Mouse (Mus musculus) heart, adult 18-20 months (tissue): ENCODE results near the gene Cdon. TPM values are rescaled to one million over a fixed set of nuclear protein-coding genes. Genes with fewer than 3 reads are reported as not detected.
"Not testable (repeated sequence)": the region's sequence is repeated elsewhere in the genome, so short reads cannot be mapped to it uniquely, and the experiment has no call there.

ENCODE experiments used
- DNase-seq, 2 experiments: peaks; one replicate each; pipeline ENCODE4 v3.0.0; 2021 to 2022; ENCODE audit warnings: mixed read lengths in 1 of 2
- long read RNA-seq, 2 experiments: library from polyadenylated mRNA; stranded (forward); transcript quantifications; one replicate each; pipeline ENCODE4 v2.0.0; 2021
- total RNA-seq, 2 experiments: library from RNA; stranded (reverse); gene quantifications; 2 replicates each; pipeline ENCODE4 v1.2.3; 2021

The Cdon gene
- total RNA-seq = 1 to 10 TPM; 9.0 to 9.2 TPM
- long read RNA-seq, experiment 1, partial matches to known transcripts = 0 of 2 reads
- long read RNA-seq, experiment 1, other reads (novel, unspliced or antisense) = 2 of 2 reads
- long read RNA-seq, experiment 2, partial matches to known transcripts = 0 of 1 reads
- long read RNA-seq, experiment 2, other reads (novel, unspliced or antisense) = 1 of 1 reads

GRCm38 (mm10) chr9:35420805-35421719 lies at the start of gene Cdon:
Gene Cdon (plus strand): TSS chr9:35421128.
- peak; percentile 88 to 95 for DNase-seq

DNA sequence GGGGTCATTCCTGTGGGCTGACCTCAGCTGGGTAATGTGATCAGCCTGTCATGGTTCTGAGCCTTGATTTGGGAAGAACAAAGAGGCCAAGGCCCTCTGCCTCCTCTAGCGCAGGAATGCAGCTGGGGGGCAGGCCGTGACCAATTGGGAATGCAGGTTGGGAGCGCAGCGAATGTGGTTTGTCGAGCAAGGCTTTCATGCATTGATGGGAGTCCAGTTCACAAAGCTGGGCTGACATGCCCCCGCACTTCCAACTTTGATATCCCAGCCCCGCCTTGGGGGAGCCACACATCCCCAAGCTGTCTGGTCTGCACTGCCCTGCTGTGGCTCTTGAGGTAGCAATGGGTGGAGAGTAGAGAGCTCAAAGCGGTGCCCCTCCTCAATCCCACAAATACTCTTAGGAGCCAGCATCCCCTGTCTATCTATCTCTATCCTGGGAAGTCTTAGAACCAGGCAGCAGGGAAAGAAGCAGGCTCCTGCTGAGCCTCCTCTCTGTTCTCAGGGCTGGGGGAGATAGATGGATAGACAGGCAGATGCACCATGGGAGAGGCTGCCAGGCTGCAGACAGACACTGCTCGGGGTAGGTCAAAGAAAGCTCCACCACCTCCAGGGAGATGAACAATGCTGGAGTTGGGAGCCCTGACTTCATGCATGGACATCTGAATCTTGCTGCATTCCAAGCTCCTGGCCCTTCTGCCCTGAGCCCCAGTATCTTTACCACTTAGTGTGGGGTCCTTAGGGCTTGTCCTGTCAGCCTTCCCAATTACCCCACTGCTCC lies 48.4 kb upstream of the Cdon start:
- DNase-seq = no peak

DNA sequence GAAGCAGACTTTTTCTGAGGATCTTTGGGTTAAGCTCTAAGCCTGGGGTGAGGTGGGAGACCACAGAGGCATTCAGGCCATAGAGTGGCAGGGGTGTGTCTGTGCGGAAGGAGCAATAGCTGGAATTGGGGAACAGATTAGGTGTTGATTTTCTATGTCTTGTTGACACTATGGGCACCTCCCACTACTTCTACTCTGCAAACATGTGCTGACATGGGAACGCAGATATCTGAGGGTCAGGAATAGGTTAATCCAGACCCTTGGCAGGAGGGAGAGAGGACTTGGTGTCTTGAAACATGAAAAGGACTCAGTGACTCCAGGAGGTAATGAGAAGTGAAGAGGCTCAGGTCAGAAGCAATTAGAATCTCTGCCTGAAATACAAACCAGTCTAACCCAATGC lies 43.0 kb upstream of the Cdon start:
- no peak for DNase-seq

- DNase-seq = no peak
Measured at GRCm38 (mm10) chr9:35378991-35379390, 41.9 kb upstream of the Cdon start.

- no peak for DNase-seq
Measured at GRCm38 (mm10) chr9:35399896-35400295, 21.0 kb upstream of the Cdon start.

DNA sequence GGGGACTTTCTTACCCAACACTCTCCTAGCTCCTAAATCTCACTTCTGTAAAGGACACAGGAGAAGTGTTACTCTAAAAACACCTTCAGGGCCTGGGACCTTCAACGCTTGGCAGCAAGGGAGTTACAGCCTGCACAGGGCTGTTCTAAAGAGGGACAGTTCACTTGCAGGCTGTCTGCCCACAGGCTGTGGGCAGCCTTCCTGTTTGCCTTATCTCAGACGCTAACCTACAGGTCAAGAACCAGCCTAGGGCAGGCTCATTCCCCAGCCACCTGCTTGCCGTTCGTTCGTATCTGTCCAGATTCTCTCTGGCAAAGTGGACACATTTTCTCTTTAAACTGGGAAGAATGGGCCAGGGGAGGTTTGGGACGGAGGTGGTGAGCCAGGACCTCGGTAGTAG lies 20.5 kb upstream of the Cdon start:
- DNase-seq = peak; percentile 23 to 32

- no peak for DNase-seq
Measured at GRCm38 (mm10) chr9:35400831-35401230, 20.1 kb upstream of the Cdon start.

- DNase-seq = no peak
Measured at GRCm38 (mm10) chr9:35402584-35402991, 18.3 kb upstream of the Cdon start.

GRCm38 (mm10) chr9:35403490-35403889 lies 17.4 kb upstream of the Cdon start:
- DNase-seq = no peak

DNA sequence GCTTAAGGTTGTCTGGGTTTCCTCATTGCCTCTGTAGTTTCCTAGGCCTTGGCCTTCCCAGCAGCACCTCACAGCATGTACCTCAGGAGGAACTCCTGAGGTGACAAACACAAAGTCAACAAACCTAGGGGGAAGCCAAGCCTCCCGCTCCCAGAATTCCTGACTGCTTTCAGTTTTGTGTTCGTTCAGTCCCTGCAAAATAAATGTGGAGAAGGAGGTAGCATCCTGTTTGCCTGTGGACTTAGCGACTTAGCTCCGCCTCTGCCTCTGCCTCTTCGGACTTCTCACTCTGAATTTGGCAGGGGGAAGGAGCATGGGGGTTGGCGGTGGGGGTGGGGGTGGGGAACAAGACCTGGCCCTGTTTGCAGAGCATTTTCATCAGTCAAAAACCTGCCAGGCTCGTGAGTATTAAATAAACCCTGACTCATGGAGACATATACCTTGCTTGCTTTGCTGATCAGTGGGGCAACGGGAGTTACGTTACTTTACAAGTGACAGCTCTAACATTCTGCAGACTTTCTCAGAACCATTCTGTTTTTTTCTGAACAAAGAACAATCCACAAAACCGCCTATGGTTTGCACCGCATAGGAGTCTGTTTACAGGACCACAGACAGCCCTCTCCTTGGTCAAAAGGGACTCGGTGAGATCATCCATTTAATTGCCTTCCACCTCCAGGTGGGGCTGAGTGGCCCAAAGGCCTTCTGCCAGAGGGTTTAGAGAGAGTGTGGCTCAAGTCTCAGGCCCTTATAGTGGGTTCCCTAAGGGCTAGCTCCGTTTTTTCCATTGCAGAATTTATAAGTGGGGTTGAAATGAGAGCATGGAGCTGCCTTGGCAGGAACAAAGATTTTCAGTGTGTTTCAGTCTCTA lies 15.7 kb upstream of the Cdon start:
- no peak for DNase-seq

DNA sequence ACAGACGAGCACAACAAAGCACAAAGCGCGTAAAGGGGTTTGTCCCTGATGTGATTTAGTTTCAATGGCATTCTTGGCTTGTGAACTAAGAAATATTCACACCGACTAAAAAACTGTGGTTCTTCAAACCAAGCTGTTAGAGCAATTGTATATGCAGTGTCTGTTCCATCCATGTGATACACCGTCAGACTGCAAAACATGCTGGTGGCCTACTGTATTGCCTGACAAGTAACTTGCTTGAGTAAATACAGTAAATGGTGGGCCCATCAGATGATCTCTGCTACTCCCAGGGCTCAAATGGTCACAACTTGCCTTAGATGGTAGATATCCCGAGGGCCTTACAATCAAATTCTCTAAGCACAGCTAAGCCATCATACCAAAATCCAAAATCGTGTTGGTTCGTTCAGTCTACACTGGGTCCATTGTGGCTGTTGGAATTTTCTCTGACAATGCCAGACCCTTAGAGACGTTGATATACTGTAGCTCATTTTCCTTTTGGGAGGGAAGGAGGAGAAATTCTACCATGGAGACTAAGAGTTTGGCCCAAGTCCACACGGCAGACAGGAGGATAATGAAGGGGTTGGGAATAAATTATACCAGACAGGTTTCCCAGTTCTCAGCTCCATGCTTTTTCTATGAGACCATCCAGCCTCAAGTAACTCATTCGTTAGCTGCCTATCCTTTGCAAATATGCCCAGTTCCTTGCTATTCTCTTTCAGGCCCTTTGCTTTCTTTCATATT lies 9.5 kb upstream of the Cdon start:
- no peak for DNase-seq

- no peak for DNase-seq
Measured at GRCm38 (mm10) chr9:35411975-35412374, 9.0 kb upstream of the Cdon start.

- peak in 1 of 2 experiments; percentile 32 for DNase-seq
Measured at GRCm38 (mm10) chr9:35421730-35422235, 855 bp downstream of the Cdon start.

DNA sequence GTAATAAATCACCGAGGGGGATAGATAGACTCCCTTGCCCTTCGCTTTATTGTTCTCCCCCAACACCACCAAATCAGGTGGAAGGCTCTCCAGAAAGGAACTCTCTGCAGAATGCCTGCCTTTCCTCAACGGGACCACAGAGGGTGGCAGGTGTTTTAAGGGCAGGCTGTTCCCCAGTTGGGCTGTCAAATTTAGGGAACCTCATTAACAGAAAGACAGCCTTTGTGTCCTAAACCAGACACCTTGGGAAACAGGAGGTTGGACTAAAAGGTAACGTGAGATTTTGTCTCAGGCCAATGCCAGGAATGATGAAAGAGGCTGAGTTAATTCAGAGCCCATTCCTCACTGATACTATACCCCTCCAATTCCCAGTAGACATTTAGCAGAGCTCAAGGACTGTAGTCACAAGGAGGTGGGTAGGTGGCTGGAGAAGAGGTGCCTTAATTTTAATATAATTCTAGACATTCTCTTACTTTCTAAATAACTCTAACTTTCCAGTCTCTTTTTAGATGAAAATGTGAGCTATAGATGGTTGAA lies 1.5 kb downstream of the Cdon start:
- peak in 1 of 2 experiments; percentile 18 for DNase-seq

GRCm38 (mm10) chr9:35423265-35423664 lies 2.3 kb downstream of the Cdon start:
- DNase-seq = no peak

GRCm38 (mm10) chr9:35424671-35425070 lies 3.7 kb downstream of the Cdon start:
- no peak for DNase-seq

GRCm38 (mm10) chr9:35430476-35430875 lies 9.5 kb downstream of the Cdon start:
- DNase-seq = no peak

GRCm38 (mm10) chr9:35431396-35431795 lies 10.5 kb downstream of the Cdon start:
- no peak for DNase-seq

GRCm38 (mm10) chr9:35432717-35433297 lies 11.9 kb downstream of the Cdon start:
- DNase-seq = not testable (repeated sequence)

- DNase-seq = no peak
Measured at GRCm38 (mm10) chr9:35434340-35434739, 13.4 kb downstream of the Cdon start.
